Mouse (Mus musculus) heart, postnatal 4 days (tissue): ENCODE data around the gene Dppa4. TPM values are rescaled to one million over a fixed set of nuclear protein-coding genes. Genes with fewer than 3 reads are reported as not detected.
"Not testable (repeated sequence)": the region's sequence is repeated elsewhere in the genome, so short reads cannot be mapped to it uniquely, and the experiment has no call there.

Experiments used
- DNase-seq: peaks from one replicate; pipeline ENCODE4 v3.0.0; 2021
- total RNA-seq, 2 experiments: library from RNA; stranded (reverse); gene quantifications; 2 replicates each; pipeline ENCODE4 v1.2.3; 2021

The Dppa4 gene
- total RNA-seq, result not detected

DNA sequence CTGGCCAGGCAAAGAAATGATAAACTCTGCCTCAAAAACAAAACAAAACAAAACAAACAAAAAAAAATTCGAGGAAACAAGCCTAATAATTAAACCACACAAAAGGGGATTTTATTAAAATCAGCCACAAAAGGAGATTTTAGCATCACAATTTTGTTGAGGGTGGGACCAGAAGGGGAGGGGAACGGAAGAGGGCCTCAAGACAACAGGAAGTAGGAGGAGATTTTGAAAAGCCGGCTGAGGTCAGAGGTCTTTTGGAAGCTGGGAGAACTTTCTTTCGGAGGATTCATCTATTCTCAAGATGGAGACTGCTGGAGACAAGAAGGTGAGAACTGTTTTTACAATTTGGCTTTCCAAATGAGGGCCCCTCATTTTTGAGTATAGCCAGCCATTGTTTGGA, at the start of gene Dppa4:
Gene Dppa4 (plus strand): TSS at position 217 of the 400 bp plus-strand sequence.
- no peak for DNase-seq

- no peak for DNase-seq
These were observed 48.5 kb upstream of the Dppa4 start for GRCm38 (mm10) chr16:48234999-48235398.

- no peak for DNase-seq
These were observed 45.9 kb upstream of the Dppa4 start for GRCm38 (mm10) chr16:48237676-48238075.

DNA sequence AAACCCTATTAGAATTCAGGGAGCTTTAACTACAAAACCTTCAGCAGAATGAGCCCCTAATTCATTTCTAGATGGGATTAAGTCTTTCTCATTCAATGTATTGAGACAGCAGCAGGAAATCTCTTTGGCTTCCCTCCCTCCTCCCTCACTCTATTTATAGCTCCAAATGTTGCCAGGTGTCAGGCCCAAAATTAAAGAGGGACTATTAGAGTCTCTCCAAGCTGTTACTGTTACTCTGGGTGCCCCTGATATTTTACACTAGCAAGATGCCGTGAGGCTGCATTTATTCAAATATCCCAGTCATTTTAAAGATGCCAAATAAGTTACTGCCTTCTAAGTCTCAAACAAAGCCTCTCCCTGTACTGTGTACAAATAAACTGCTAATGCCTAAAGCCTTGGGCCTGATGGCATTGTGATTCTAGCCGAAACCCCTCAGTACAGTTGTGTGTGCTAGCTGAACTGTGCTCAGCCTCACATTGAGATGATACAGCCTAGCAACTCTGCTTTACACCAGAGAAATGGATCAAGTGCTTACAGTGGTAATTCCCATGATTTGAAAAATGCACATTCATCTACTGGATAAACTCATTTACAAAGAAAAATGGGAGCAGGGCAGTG, 36.4 kb upstream of the Dppa4 start:
- DNase-seq, result no peak

DNA sequence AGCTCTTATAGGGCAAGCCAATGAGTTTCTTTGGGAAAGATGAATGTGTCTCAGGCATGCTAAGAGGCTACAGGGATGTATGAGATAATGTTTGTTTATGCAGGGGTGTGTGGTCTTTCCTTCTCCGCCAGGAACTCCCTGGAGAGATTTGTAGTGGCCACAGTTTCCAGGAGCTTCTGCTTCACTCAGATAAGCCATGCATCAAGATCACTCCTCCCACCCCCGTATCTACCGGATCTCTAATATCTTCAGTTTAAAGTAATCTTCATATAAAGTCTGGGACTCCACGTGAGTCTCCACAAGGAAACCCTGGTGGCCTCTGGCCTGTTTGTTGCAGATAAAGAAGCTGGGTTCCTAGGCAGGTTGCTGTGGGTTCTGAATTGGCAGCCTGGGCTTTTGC, 30.7 kb upstream of the Dppa4 start:
- DNase-seq, result no peak

- DNase-seq, result no peak
These were observed 28.9 kb upstream of the Dppa4 start for GRCm38 (mm10) chr16:48254584-48254983.

DNA sequence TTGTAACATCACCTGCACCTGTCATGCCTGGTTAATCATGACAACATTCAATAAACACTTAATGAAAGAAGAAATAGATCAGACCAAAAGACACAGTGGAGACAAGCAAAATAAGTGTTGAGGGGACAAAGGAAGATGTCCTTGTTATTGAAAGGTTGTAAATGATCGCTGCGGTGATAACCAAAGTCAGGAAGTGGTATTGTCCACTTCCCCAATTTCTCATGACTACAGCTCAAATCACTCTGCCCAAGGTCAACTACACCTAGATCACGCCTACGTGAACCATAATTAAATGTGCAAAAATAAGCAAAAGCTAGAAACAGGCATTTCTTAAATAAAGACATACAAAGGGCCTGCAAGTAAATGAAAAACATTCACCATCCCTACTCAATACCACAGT, 24.0 kb upstream of the Dppa4 start:
- no peak for DNase-seq

DNA sequence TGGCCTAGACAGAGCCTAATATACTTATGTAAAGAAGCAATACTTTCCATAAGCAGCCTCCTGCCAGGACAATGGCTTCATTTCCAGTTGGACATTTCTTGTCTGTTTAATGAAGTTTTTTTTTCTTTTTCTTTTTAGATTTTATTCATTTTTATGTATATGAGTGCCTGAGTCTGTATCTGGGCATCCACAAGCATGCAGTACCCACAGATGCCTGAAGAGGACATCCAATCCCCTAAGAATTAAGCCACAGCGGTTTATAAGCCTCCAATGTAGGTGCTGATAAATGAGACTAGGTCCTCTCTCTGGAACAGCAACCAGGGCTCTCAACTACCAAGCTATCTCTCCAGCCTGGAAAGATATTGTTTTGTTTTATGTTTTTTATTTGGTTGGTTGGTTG, 20.6 kb upstream of the Dppa4 start:
- no peak for DNase-seq

DNA sequence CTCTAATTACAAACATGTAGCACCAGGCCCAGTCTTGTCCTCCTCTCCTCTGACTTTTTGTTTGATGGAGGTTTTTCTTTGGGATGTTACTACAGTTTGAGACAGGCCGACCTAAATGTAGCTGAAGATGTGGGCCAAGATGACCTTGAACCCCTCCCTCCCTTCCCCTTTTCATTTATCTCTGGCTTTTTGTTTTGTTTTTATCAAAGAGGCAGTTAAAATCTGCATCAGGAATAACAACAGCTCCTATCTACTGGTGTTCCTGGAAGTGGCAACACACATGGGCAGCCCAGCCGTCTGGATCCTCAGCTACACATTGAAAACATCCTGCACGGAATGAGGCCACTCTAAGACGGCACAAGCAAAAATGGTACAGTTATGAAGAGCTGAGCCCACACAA, 17.7 kb upstream of the Dppa4 start:
- DNase-seq, result no peak

DNA sequence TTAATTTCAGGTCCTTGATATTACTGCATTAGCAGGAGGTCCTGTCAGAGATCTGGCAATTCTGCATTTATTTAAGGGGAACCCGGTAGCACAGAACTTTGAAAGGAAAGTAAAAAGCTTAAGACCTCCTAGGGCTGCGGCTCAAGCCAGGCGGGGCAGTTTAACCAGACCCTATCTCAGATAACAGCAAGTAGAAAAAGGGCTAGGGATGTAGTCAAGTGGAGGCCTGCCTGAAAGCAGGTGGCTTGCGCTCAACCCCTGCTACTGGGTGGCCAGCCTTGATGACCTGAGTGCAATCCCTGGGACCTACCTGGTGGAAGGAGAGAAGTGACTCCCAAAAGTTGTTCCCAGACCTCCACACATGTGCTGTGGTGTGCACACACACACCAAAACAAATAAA, 6.6 kb upstream of the Dppa4 start:
- DNase-seq, result no peak

GRCm38 (mm10) chr16:48280883-48281282, 2.6 kb upstream of the Dppa4 start:
- DNase-seq, result no peak

GRCm38 (mm10) chr16:48282801-48283200, 732 bp upstream of the Dppa4 start:
- no peak for DNase-seq

DNA sequence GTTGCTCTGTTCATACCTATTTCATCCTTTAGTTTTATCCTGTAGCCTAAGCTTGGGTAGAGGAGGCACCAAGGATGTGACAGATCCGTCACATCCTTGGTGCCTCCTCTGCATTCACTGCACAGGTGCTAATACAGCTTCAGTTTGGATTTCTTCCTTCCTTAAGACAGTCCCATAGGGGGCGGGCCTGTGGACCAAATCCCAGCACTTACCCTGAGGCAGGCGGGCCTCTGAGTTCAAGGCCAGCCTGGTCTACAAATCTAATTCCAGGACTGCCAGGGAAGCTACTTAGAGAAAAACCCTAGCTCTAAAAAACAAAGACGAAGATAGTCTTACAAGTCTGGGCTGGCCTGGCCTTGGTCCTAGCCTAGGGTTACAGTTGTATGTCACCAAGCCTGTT, 2.0 kb downstream of the Dppa4 start:
- DNase-seq, result no peak

DNA sequence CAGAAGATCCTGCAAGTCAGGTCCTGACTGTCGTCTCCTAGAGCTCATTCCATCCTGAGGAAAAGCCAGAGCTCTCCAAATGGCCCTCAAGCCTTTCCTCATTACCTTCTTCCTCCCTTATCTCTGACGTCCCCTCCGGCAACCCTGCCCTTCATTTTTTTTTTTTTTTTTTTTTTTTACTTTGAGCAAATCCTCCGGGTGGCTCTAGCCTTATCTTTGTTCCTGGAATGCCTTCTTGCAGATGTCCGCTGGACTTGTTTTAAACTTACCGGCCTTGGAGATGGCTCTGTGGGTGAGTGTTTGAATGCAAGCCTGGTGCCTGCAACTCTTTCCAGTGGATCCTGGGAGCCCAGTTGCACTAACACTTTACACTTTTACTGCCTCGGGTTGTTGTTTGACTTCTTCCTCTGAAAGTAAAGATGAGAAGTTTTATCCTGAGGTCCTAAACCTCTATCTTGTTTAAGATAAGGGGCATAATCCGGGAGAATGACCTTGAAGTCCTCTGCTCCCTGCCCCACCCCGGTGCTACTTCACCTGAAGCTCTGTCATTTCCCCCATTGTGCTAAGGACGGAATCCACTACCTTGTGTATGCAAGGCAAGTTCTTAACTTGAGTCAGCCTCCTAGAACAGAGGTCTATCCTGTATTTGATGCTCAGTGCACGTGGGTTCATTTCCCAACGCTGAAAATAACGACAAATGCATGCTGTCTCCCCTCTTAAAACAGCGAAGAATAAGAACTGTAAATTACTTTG, 14.0 kb downstream of the Dppa4 start:
- DNase-seq, result no peak

DNA sequence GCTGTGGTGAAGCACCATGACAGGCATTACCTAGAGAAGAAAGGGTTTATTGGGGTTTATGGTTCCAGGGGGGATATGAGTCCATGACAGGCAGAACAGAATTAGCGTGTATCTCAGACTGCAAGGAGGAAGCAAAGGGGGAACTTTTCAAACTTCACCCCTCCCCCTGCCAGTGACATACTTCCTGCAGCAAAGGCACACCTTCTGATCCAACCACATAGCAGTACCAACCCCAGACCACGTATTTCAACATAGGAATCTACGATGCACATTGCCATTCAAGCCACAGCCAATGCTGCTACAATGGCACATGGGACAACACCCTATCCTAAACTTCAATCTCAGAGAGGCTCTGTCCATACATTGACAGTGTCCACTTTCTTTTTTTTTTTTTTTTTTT, 16.4 kb downstream of the Dppa4 start:
- no peak for DNase-seq

DNA sequence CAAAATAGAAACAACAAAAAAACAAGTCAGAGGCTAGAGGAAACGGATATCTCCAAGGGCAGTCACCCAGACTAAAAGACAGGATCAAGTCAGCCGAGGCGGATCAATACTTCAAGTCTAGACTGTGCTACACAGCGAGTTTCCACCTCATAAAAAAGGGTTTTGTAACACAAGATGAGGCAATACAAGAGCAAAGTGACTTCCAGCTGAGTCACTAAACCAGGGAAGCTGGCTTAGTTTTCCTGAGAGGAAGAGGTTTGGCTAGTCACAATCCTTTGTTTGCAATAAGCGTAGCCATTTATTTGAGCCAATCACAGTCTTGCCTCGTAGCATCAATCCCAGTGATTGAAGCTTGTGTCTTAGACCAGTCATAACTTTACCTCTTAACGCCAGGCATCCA, 20.0 kb downstream of the Dppa4 start, which contains the start of gene Dppa2:
Gene Dppa2 (plus strand): TSS at position 400 of the 400 bp plus-strand sequence.
- DNase-seq, result no peak

GRCm38 (mm10) chr16:48303983-48304382, 20.4 kb downstream of the Dppa4 start:
- DNase-seq, result no peak

- not testable (repeated sequence) for DNase-seq
These were observed 25.4 kb downstream of the Dppa4 start for GRCm38 (mm10) chr16:48308916-48309315.

DNA sequence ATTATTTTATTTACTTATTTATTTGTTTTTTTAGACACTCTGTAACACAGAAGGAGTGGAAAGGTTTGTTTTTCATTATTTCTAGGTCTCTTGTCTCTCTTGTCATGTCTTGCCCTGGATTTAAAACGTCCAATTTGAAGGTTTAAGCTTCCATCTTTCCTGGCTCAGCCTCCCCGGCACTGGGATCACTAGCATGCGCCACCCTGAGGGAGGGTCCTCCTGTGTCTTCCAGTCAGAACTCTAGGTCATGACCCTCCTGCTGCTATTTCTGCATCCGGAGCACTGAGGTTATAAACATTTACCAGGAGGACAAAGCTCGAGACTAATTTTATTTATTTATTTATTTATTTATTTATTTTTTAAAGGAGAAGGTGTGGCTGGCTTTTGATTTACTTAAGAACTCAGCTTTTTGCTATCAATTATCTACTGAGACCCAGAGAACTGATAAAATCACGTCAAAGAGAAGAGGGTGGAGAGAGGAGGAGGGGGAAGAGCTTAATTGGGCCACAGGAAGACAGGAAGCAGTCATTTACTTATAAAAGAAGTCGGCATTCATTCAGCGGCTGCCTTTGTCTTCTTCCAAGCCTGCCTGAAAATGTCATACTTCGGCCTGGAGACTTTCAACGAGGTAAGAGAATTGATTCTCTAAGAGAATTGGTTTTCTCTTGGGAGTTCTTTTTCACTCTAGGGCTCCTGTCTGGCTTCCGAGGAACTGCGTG, 26.5 kb downstream of the Dppa4 start:
- no peak for DNase-seq

- no peak for DNase-seq
These were observed 31.8 kb downstream of the Dppa4 start for GRCm38 (mm10) chr16:48315294-48315693.

DNA sequence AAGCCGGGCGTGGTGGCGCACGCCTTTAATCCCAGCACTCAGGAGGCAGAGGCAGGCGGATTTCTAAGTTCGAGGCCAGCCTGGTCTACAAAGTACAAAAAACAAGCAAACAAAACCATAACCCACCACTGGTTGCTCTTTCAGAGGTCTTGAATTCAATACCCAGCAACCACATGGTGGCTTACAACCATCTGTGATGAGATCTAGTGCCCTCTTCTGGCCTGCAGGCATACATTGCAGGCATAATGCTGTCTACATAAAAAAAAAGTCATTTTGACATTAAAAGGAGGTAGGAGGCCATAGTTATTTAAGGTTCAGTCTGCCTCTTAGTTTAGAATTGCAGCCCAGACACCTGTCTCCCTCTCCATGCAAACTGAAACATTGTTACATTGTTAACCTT, 37.2 kb downstream of the Dppa4 start:
- no peak for DNase-seq

DNA sequence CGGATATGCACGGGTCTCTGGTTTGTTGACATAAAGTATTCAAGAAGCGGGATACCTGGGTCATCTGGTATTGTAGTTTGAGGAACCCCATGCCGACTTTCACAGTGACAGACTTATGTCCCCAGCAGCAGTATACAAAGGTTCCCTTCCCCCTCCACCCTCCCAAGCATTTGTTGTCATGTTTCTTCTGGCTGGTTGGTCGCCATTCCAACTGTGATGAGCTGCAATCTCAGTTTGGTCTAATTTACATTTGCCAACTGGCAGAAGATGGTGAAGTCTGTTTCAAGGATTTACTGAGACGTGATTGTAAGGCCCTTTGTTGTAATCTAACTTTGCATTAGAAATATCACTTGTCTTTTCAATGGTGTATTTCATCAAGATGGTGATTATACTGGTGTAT, 39.6 kb downstream of the Dppa4 start:
- DNase-seq, result no peak

DNA sequence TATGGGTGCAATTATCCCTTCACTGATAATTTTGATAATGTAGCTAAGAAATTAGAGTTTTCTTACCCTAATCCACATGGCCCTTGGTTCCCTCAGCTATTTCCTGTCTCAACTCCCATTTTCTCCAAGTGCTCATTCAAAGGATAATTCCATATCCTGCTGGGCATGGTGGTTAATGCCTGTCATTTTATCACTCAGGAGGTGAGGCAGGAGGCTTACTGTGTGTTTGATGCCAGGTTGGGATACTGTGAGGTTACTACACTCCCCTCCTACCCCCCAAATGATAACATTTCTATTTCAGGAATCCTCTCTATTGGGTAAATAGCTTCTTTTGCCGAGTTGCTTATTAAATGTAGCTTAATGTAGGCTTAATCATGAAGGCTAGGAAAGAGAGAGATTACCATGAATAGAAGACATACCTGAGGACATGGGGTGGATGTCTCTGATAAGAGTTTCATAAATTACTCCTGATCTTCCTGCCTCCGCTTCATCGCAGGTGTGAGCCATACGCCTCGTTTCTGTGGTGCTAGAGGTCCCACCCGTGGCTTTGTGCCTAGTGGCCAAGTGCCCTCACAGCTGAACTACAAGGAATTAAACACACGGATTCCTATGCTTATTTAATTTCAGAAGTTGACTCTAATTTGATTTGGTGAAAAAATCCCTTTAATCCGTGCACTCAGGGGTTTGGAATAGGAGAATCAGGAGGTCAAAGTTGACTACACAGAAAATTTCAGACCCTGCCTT, 40.2 kb downstream of the Dppa4 start:
- no peak for DNase-seq
